Mouse (Mus musculus): Measurements from ENCODE around the gene Olfr1392. TPM values are rescaled to one million over a fixed set of nuclear protein-coding genes. Genes with fewer than 3 reads are reported as not detected.
A peak's percentile ranks its signal among the peaks of the same experiment; 100 is the strongest.

Olfr1392 gene
- polyA plus RNA-seq, 1 experiment from 2014 or later, result not detected

DNA sequence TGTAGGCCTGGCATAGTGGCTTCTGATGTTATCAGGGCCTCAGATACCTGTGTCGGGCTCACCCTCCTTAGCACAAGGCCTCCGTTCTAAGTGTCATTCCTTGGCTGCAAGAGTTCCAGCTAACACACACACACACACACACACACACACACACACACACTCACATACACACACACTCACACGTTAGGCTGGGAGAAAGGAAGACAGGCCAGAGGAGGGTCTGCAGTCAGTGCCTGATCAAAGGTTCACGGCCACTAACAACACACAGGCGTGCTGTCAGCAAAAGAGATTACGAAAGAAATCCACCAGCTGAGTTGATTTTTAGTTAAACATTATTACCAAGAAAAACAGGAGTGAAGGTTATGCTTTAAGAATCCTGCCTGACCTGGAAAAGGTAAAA is 18.4 kb upstream of the Olfr1392 start:
- no peaks in the 10 kb centered on the region for H3K4me1 ChIP-seq (ENCODE audit: control insufficient read depth, insufficient read depth, low read length)
- H3K9me3 ChIP-seq (replicated peaks; ENCODE audit: control insufficient read depth, low read length), result no peaks in the 10 kb centered on the region
- 88% methylated on average over 6 of the region's 6 CpGs for WGBS
- H3K36me3 ChIP-seq (replicated peaks; ENCODE audit: control insufficient read depth, insufficient read depth, low read depth, low read length), result no peaks in the 10 kb centered on the region
- H3K27me3 ChIP-seq (ENCODE audit: control insufficient read depth, insufficient read depth, low read length), result no peaks in the 10 kb centered on the region
- DNase-seq (ENCODE audit: low spot score) (no peak), ATAC-seq (replicated peaks; ENCODE audit: insufficient number of reproducible peaks, low FRiP score, low TSS enrichment, low read depth) (no peak)
- no peak overlapping the region for H3K27ac ChIP-seq (replicated peaks; ENCODE audit: low read depth, low read length)
- H3K4me3 ChIP-seq (ENCODE audit: low read depth, low read length), result no peak overlapping the region
- no peak overlapping the region for H3K9ac ChIP-seq (replicated peaks; ENCODE audit: low read length)
- no peak overlapping the region for H3K4me2 ChIP-seq (ENCODE audit: low read depth, low read length)

- 92% methylated on average over 10 of the region's 10 CpGs for WGBS
- Histone ChIP-seq H3K4me1 (ENCODE audit: control insufficient read depth, insufficient read depth, low read length) (no peaks in the 10 kb centered on the region), H3K27ac (replicated peaks; ENCODE audit: low read depth, low read length) (no peak overlapping the region), H3K9me3 (replicated peaks; ENCODE audit: control insufficient read depth, low read length) (no peaks in the 10 kb centered on the region), H3K4me3 (ENCODE audit: low read depth, low read length) (no peak overlapping the region), H3K27me3 (ENCODE audit: control insufficient read depth, insufficient read depth, low read length) (no peaks in the 10 kb centered on the region), H3K4me2 (ENCODE audit: low read depth, low read length) (no peak overlapping the region), H3K9ac (replicated peaks; ENCODE audit: low read length) (no peak overlapping the region), H3K36me3 (replicated peaks; ENCODE audit: control insufficient read depth, insufficient read depth, low read depth, low read length) (no peaks in the 10 kb centered on the region)
- no peak for DNase-seq (ENCODE audit: low spot score)
- ATAC-seq (replicated peaks; ENCODE audit: insufficient number of reproducible peaks, low FRiP score, low TSS enrichment, low read depth), result no peak
Observed at GRCm38 (mm10) chr11:49267316-49267715, 17.8 kb upstream of the Olfr1392 start.

DNA sequence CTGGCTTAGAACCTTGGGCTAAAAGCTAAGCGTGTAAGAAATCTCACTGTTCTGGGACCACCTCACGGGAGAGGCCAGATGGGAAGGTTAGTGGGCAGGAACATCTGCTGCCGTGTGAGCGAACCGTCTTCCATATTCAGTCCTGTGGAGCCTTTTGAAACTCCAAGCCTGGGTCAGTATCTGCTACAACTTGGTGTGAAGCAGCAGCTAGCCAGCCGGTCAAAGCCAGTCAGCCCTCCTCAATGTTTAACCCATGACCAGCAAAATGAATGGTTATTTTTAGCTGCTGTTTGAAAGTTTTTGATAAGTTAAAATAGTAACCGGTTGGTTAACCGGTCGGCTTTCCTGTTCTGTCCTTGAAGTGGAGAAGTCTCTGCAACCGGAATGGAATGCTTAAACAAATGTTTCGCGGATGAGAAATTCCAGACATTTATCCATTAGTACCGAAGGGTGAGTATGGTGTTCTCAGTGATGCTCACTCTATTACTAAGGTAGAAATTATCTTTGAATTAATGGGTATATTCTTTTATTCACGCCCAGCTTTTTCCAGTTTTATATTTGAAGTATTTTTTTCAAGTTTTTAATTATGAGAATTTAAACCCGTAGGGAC is 17.0 kb upstream of the Olfr1392 start:
- ATAC-seq (replicated peaks; ENCODE audit: insufficient number of reproducible peaks, low FRiP score, low TSS enrichment, low read depth) (no peak), DNase-seq (ENCODE audit: low spot score) (no peak)
- no peak overlapping the region for H3K4me2 ChIP-seq (ENCODE audit: low read depth, low read length)
- no peaks in the 10 kb centered on the region for H3K27me3 ChIP-seq (ENCODE audit: control insufficient read depth, insufficient read depth, low read length)
- no peaks in the 10 kb centered on the region for H3K4me1 ChIP-seq (ENCODE audit: control insufficient read depth, insufficient read depth, low read length)
- WGBS, result 87% methylated on average over 15 of the region's 15 CpGs
- H3K4me3 ChIP-seq (ENCODE audit: low read depth, low read length), result no peak overlapping the region
- H3K9ac ChIP-seq (replicated peaks; ENCODE audit: low read length), result no peak overlapping the region
- H3K9me3 ChIP-seq (replicated peaks; ENCODE audit: control insufficient read depth, low read length), result no peaks in the 10 kb centered on the region
- H3K36me3 ChIP-seq (replicated peaks; ENCODE audit: control insufficient read depth, insufficient read depth, low read depth, low read length), result no peaks in the 10 kb centered on the region
- H3K27ac ChIP-seq (replicated peaks; ENCODE audit: low read depth, low read length), result no peak overlapping the region

DNA sequence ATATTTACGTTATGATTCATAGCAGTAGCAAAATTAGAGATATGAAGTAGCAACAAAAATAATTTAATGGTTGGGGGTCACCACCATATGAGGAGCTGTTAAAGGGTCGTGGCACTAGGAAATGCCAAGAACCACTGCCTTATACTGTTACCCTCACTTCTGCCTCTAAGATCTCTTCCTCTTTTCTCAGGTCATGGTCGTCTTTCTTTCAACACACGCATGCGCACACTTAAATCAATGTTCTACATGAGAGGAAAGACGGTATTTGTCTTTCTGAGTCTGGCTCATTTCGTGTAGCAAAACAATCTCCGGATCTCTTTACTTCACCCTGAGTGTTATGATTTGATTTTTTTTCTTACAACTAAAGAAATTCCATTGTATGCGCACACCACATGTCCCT is 15.3 kb upstream of the Olfr1392 start:
- no peak for ATAC-seq (replicated peaks; ENCODE audit: insufficient number of reproducible peaks, low FRiP score, low TSS enrichment, low read depth)
- Histone ChIP-seq H3K9me3 (replicated peaks; ENCODE audit: control insufficient read depth, low read length) (no peaks in the 10 kb centered on the region), H3K27ac (replicated peaks; ENCODE audit: low read depth, low read length) (no peak overlapping the region), H3K4me3 (ENCODE audit: low read depth, low read length) (no peak overlapping the region), H3K4me1 (ENCODE audit: control insufficient read depth, insufficient read depth, low read length) (no peaks in the 10 kb centered on the region), H3K36me3 (replicated peaks; ENCODE audit: control insufficient read depth, insufficient read depth, low read depth, low read length) (no peaks in the 10 kb centered on the region), H3K4me2 (ENCODE audit: low read depth, low read length) (no peak overlapping the region), H3K9ac (replicated peaks; ENCODE audit: low read length) (no peak overlapping the region), H3K27me3 (ENCODE audit: control insufficient read depth, insufficient read depth, low read length) (no peaks in the 10 kb centered on the region)
- DNase-seq (ENCODE audit: low spot score), result no peak
- WGBS, result 94% methylated on average over 9 of the region's 9 CpGs

DNA sequence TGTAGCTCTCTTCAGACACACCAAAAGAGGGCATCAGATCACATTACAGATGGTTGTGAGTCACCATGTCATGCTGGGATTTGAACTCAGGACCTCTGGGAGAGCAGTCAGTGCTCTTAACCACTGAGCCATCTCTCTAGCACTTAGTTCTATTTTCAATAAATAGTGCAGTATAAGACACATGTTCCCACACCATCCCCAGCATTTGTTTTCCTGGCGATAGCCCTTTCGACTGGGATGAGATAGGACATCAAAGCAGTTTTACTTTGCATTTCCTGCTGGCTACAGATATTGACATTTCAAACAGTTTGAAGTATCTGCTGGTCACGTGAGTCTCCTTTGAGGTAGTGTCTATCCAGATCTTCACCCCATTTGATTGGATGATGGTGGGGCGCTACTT is 14.7 kb upstream of the Olfr1392 start:
- no peak for DNase-seq (ENCODE audit: low spot score)
- Histone ChIP-seq H3K27ac (replicated peaks; ENCODE audit: low read depth, low read length) (no peak overlapping the region), H3K27me3 (ENCODE audit: control insufficient read depth, insufficient read depth, low read length) (no peaks in the 10 kb centered on the region), H3K4me2 (ENCODE audit: low read depth, low read length) (no peak overlapping the region), H3K9me3 (replicated peaks; ENCODE audit: control insufficient read depth, low read length) (no peaks in the 10 kb centered on the region), H3K4me1 (ENCODE audit: control insufficient read depth, insufficient read depth, low read length) (no peaks in the 10 kb centered on the region), H3K36me3 (replicated peaks; ENCODE audit: control insufficient read depth, insufficient read depth, low read depth, low read length) (no peaks in the 10 kb centered on the region), H3K4me3 (ENCODE audit: low read depth, low read length) (no peak overlapping the region), H3K9ac (replicated peaks; ENCODE audit: low read length) (no peak overlapping the region)
- WGBS, result 93% methylated on average over 4 of the region's 4 CpGs
- no peak for ATAC-seq (replicated peaks; ENCODE audit: insufficient number of reproducible peaks, low FRiP score, low TSS enrichment, low read depth)

DNA sequence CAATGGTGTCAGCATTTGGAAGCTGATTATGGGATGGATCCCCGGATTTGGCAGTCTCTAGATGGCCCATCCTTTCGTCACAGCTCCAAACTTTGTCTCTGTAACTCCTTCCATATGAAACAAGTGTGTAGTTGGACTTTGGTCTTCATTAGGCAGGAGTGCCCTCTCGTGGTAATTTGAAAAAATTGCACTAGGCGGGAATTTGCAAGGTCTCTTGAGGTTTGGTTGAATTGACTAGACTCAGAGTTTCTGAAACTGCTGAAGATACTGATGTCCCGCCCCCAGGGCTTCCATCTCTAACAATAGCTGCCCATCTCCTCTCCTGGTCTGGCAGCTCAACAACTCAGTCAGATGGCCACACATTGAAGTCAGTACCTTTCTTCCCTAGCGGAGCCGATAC is 13.7 kb upstream of the Olfr1392 start:
- H3K27me3 ChIP-seq (ENCODE audit: control insufficient read depth, insufficient read depth, low read length), result no peaks in the 10 kb centered on the region

GRCm38 (mm10) chr11:49273834-49274519 is 11.1 kb upstream of the Olfr1392 start:
- no peaks in the 10 kb centered on the region for H3K27me3 ChIP-seq (ENCODE audit: control insufficient read depth, insufficient read depth, low read length)
- H3K27ac ChIP-seq (replicated peaks; ENCODE audit: low read depth, low read length), result no peak overlapping the region
- no peak overlapping the region for H3K9ac ChIP-seq (replicated peaks; ENCODE audit: low read length)
- H3K36me3 ChIP-seq (replicated peaks; ENCODE audit: control insufficient read depth, insufficient read depth, low read depth, low read length), result no peaks in the 10 kb centered on the region
- WGBS, result 71% methylated on average over 11 of the region's 11 CpGs
- no peak overlapping the region for H3K4me2 ChIP-seq (ENCODE audit: low read depth, low read length)
- H3K4me3 ChIP-seq (ENCODE audit: low read depth, low read length), result no peak overlapping the region
- no peak for DNase-seq (ENCODE audit: low spot score)
- ATAC-seq (replicated peaks; ENCODE audit: insufficient number of reproducible peaks, low FRiP score, low TSS enrichment, low read depth), result no peak
- H3K4me1 ChIP-seq (ENCODE audit: control insufficient read depth, insufficient read depth, low read length), result no peaks in the 10 kb centered on the region
- H3K9me3 ChIP-seq (replicated peaks; ENCODE audit: control insufficient read depth, low read length), result no peaks in the 10 kb centered on the region

More for the DNA sequence above, 13.7 kb upstream of the Olfr1392 start:
- no peak overlapping the region for H3K9ac ChIP-seq (replicated peaks; ENCODE audit: low read length)
- ATAC-seq (replicated peaks; ENCODE audit: insufficient number of reproducible peaks, low FRiP score, low TSS enrichment, low read depth), result no peak
- H3K4me3 ChIP-seq (ENCODE audit: low read depth, low read length), result no peak overlapping the region
- WGBS, result 31% methylated on average over 7 of the region's 7 CpGs
- no peaks in the 10 kb centered on the region for H3K36me3 ChIP-seq (replicated peaks; ENCODE audit: control insufficient read depth, insufficient read depth, low read depth, low read length)
- peak; percentile 84 for DNase-seq (ENCODE audit: low spot score)
- H3K9me3 ChIP-seq (replicated peaks; ENCODE audit: control insufficient read depth, low read length), result no peaks in the 10 kb centered on the region
- H3K4me2 ChIP-seq (ENCODE audit: low read depth, low read length), result no peak overlapping the region
- no peak overlapping the region for H3K27ac ChIP-seq (replicated peaks; ENCODE audit: low read depth, low read length)
- H3K4me1 ChIP-seq (ENCODE audit: control insufficient read depth, insufficient read depth, low read length), result no peaks in the 10 kb centered on the region

DNA sequence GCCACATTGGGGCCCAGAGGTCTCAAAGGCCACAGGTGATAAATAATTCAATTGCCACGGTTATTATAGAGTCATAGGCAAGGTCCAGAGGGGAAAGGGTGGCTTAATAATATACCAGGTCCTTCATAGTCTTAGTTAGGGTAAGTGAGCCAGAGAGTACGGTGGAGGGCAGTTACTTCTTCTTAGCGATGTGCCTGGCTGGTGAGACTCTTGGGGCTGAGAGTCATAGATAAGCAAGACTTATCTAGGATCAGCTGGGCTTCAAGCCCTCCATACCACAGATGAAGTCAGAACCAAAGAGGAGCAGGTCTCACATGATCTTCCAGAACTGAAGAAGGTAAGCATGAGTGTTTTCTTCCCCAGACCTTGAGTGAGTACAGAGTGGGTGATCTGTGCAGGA is 6.9 kb upstream of the Olfr1392 start, which contains the start of gene Olfr1393:
TSS of gene Olfr1393 (plus strand) at position 83 of the 400 bp plus-strand sequence.
- Histone ChIP-seq H3K9me3 (replicated peaks; ENCODE audit: control insufficient read depth, low read length) (no peaks in the 10 kb centered on the region), H3K27me3 (ENCODE audit: control insufficient read depth, insufficient read depth, low read length) (no peaks in the 10 kb centered on the region), H3K9ac (replicated peaks; ENCODE audit: low read length) (no peak within 1 kb of the TSS), H3K4me1 (ENCODE audit: control insufficient read depth, insufficient read depth, low read length) (no peaks in the 10 kb centered on the region), H3K27ac (replicated peaks; ENCODE audit: low read depth, low read length) (no peak within 1 kb of the TSS), H3K4me2 (ENCODE audit: low read depth, low read length) (no peak within 1 kb of the TSS), H3K36me3 (replicated peaks; ENCODE audit: control insufficient read depth, insufficient read depth, low read depth, low read length) (no peaks in the 10 kb centered on the region), H3K4me3 (ENCODE audit: low read depth, low read length) (no peak within 1 kb of the TSS)
- ATAC-seq (replicated peaks; ENCODE audit: insufficient number of reproducible peaks, low FRiP score, low TSS enrichment, low read depth) (no peak), DNase-seq (ENCODE audit: low spot score) (no peak)
- 83% methylated on average over 3 of the region's 3 CpGs for WGBS
